Mouse (Mus musculus) thymus, adult 2 months (tissue): ENCODE data around the gene Rtn4r. TPM values are rescaled to one million over a fixed set of nuclear protein-coding genes. Genes with fewer than 3 reads are reported as not detected.

Experiments used
- DNase-seq: peaks from one replicate; pipeline ENCODE4 v3.0.0; 2021
- H3K27ac ChIP-seq: fragments of 200-500 bp; 2 replicates; pipeline ENCODE4 v1.5.1; 2012; ENCODE audit warnings: low read length, control low read depth; ENCODE audit not compliant: control insufficient read depth, insufficient read depth
- H3K27me3 ChIP-seq: fragments of 200-500 bp; 2 replicates; pipeline ENCODE4 v1.6.1; 2012; ENCODE audit warnings: mild to moderate bottlenecking, low read length, moderate library complexity, mixed read lengths; ENCODE audit not compliant: control insufficient read depth, insufficient read depth
- H3K36me3 ChIP-seq: fragments of 200-500 bp; 2 replicates; pipeline ENCODE4 v1.6.1; 2012; ENCODE audit warnings: mild to moderate bottlenecking, low read length, moderate library complexity; ENCODE audit not compliant: control insufficient read depth, insufficient read depth
- H3K4me1 ChIP-seq: fragments of 200-500 bp; replicated peaks from 2 replicates; pipeline ENCODE4 v1.6.1; 2012; ENCODE audit warnings: low read length; ENCODE audit not compliant: control insufficient read depth, insufficient read depth
- H3K4me3 ChIP-seq: fragments of 200-500 bp; 2 replicates; pipeline ENCODE4 v1.5.1; 2012; ENCODE audit warnings: mild to moderate bottlenecking, low read length, control low read depth, moderate library complexity; ENCODE audit not compliant: control insufficient read depth, insufficient read depth
- CTCF ChIP-seq: fragments of 200-500 bp; IDR thresholded peaks from 2 replicates; pipeline ENCODE4 v1.5.1; 2012; ENCODE audit warnings: mild to moderate bottlenecking, control low read depth, low read length, moderate library complexity, borderline replicate concordance; ENCODE audit not compliant: control insufficient read depth, poor library complexity, insufficient read depth; ENCODE audit errors: extremely low read depth
- POLR2A ChIP-seq: fragments of 200-500 bp; IDR thresholded peaks from 2 replicates; pipeline ENCODE4 v1.6.1; 2012; ENCODE audit warnings: mild to moderate bottlenecking, low read length, control low read depth, moderate library complexity; ENCODE audit not compliant: control insufficient read depth, poor library complexity, insufficient read depth; ENCODE audit errors: extremely low read depth
- WGBS: fragments of 180-500 bp; shearing (Covaris S2); methylation state at CpG from one replicate; pipeline ENCODE4 v1.1.7; 2018; 5-methylcytosine and 5-hydroxymethylcytosine counted together
- polyA plus RNA-seq: library from polyadenylated mRNA; depleted of rRNA; stranded (reverse); fragments of >200 nt; gene quantifications from 2 replicates; pipeline ENCODE4 v1.2.3, GENCODE M21; 2012

Gene Rtn4r
- polyA plus RNA-seq, 1 experiment = 6.6 TPM

- Histone ChIP-seq H3K36me3 (no peaks in the 10 kb centered on the region), H3K27ac (no peak overlapping the region), H3K27me3 (no peaks in the 10 kb centered on the region), H3K4me3 (no peak overlapping the region), H3K4me1 (peaks cover 9% of the 10 kb centered on the region)
- no peak for DNase-seq
- no peak for TF ChIP-seq POLR2A
- no peak for TF ChIP-seq CTCF
- 75% methylated on average over 7 of the region's 7 CpGs for WGBS
Measured at GRCm38 (mm10) chr16:18160514-18160913, 33.1 kb downstream of the Rtn4r start.

- no peaks in the 10 kb centered on the region for H3K36me3 ChIP-seq
- TF ChIP-seq CTCF = no peak
- no peak for TF ChIP-seq POLR2A
- WGBS = 76% methylated on average over 1 of the region's 1 CpGs
- H3K4me3 ChIP-seq = no peak overlapping the region
- peaks cover 9% of the 10 kb centered on the region for H3K4me1 ChIP-seq
- H3K27ac ChIP-seq = no peak overlapping the region
- H3K27me3 ChIP-seq = no peaks in the 10 kb centered on the region
- DNase-seq = no peak
Measured at GRCm38 (mm10) chr16:18161190-18161589, 33.7 kb downstream of the Rtn4r start.

- Histone ChIP-seq H3K27ac (no peak overlapping the region), H3K36me3 (no peaks in the 10 kb centered on the region), H3K4me3 (no peak overlapping the region), H3K27me3 (no peaks in the 10 kb centered on the region), H3K4me1 (peaks cover 7% of the 10 kb centered on the region)
- no peak for TF ChIP-seq POLR2A
- TF ChIP-seq CTCF = no peak
- no peak for DNase-seq
- 81% methylated on average over 2 of the region's 2 CpGs for WGBS
Measured at GRCm38 (mm10) chr16:18164642-18165238, 37.3 kb downstream of the Rtn4r start.

GRCm38 (mm10) chr16:18166613-18167190 is 39.3 kb downstream of the Rtn4r start:
- Histone ChIP-seq H3K4me3 (no peak overlapping the region), H3K36me3 (no peaks in the 10 kb centered on the region), H3K4me1 (peaks cover 6% of the 10 kb centered on the region), H3K27ac (no peak overlapping the region), H3K27me3 (no peaks in the 10 kb centered on the region)
- WGBS = 95% methylated on average over 6 of the region's 6 CpGs
- TF ChIP-seq POLR2A = no peak
- no peak for TF ChIP-seq CTCF
- no peak for DNase-seq

- Histone ChIP-seq H3K27ac (no peak overlapping the region), H3K27me3 (no peaks in the 10 kb centered on the region), H3K4me1 (no peaks in the 10 kb centered on the region), H3K4me3 (no peak overlapping the region), H3K36me3 (no peaks in the 10 kb centered on the region)
- TF ChIP-seq CTCF (no peak), POLR2A (no peak)
- DNase-seq = no peak
- 44% methylated on average over 5 of the region's 5 CpGs for WGBS
Measured at GRCm38 (mm10) chr16:18169156-18169555, 41.7 kb downstream of the Rtn4r start.

- 100% methylated on average over 3 of the region's 3 CpGs for WGBS
- no peak for TF ChIP-seq POLR2A
- TF ChIP-seq CTCF = no peak
- H3K4me1 ChIP-seq = no peaks in the 10 kb centered on the region
- no peak overlapping the region for H3K27ac ChIP-seq
- H3K4me3 ChIP-seq = no peak overlapping the region
- H3K27me3 ChIP-seq = no peaks in the 10 kb centered on the region
- H3K36me3 ChIP-seq = no peaks in the 10 kb centered on the region
- no peak for DNase-seq
Measured at GRCm38 (mm10) chr16:18169776-18170175, 42.3 kb downstream of the Rtn4r start.

GRCm38 (mm10) chr16:18172266-18172855 is 44.9 kb downstream of the Rtn4r start:
- Histone ChIP-seq H3K4me1 (no peaks in the 10 kb centered on the region), H3K36me3 (no peaks in the 10 kb centered on the region), H3K4me3 (no peak overlapping the region), H3K27me3 (no peaks in the 10 kb centered on the region), H3K27ac (no peak overlapping the region)
- TF ChIP-seq POLR2A (no peak), CTCF (peak; percentile 77; the same call in 1 of the 2 replicates)
- peak; percentile 86 for DNase-seq
- whole genome bisulfite sequencing = 11% methylated on average over 7 of the region's 7 CpGs
